Mouse (Mus musculus) erythroblast, adult 5-6 weeks (primary cell): ENCODE measurements around the gene Stac2. TPM values are rescaled to one million over a fixed set of nuclear protein-coding genes. Genes with fewer than 3 reads are reported as not detected.

Experiments used
- ATAC-seq: replicated peaks from 2 replicates; pipeline ENCODE4 v1.8.0; 2016; ENCODE audit warnings: moderate number of reproducible peaks, mild to moderate bottlenecking, moderate TSS enrichment, inconsistent platforms; ENCODE audit not compliant: poor library complexity, low FRiP score, severe bottlenecking
- total RNA-seq, 2 experiments: library from RNA; stranded (forward) in 1 of 2; stranded (reverse) in 1 of 2; fragments of 150-400 nt in 1 of 2; fragments of 200-764, 138-1000 nt in 1 of 2; gene quantifications; 2 replicates each; pipeline versions ENCODE4 v1.2.3 to v1.2.4; 2015 to 2017; ENCODE audit warnings: low replicate concordance in 2 of 2

The Stac2 gene
- total RNA-seq, 2 experiments from 2014 or later, result not detected

- ATAC-seq, result no peak
Measured at GRCm38 (mm10) chr11:98026248-98026569, 27.1 kb downstream of the Stac2 start.

GRCm38 (mm10) chr11:98024516-98024915, 28.7 kb downstream of the Stac2 start:
- ATAC-seq, result no peak

- ATAC-seq, result no peak
Measured at GRCm38 (mm10) chr11:98022555-98023371, 30.5 kb downstream of the Stac2 start, which contains the start of gene Cacnb1. Gene Cacnb1, minus strand, starts transcription at chr11:98023034.

- ATAC-seq, result no peak
Measured at GRCm38 (mm10) chr11:98022253-98022554, 31.1 kb downstream of the Stac2 start.

GRCm38 (mm10) chr11:98021565-98022252, 31.6 kb downstream of the Stac2 start:
- ATAC-seq, result no peak

GRCm38 (mm10) chr11:98021118-98021517, 32.1 kb downstream of the Stac2 start:
- no peak for ATAC-seq

GRCm38 (mm10) chr11:98020710-98021109, 32.6 kb downstream of the Stac2 start:
- no peak for ATAC-seq

GRCm38 (mm10) chr11:98019883-98020610, 33.2 kb downstream of the Stac2 start:
- no peak for ATAC-seq

- ATAC-seq, result no peak
Measured at GRCm38 (mm10) chr11:98018858-98019641, 34.2 kb downstream of the Stac2 start.

- no peak for ATAC-seq
Measured at GRCm38 (mm10) chr11:98018222-98018621, 35.0 kb downstream of the Stac2 start.

GRCm38 (mm10) chr11:98016824-98017223, 36.4 kb downstream of the Stac2 start:
- no peak for ATAC-seq

- ATAC-seq, result no peak
Measured at GRCm38 (mm10) chr11:98016177-98016576, 37.1 kb downstream of the Stac2 start.

GRCm38 (mm10) chr11:98012831-98013230, 40.4 kb downstream of the Stac2 start:
- no peak for ATAC-seq

- no peak for ATAC-seq
Measured at GRCm38 (mm10) chr11:98011716-98012115, 41.5 kb downstream of the Stac2 start.

- ATAC-seq, result no peak
Measured at GRCm38 (mm10) chr11:98008087-98008486, 45.2 kb downstream of the Stac2 start.

- ATAC-seq, result no peak
Measured at GRCm38 (mm10) chr11:98005686-98006085, 47.6 kb downstream of the Stac2 start.

- ATAC-seq, result no peak
Measured at GRCm38 (mm10) chr11:98005076-98005475, 48.2 kb downstream of the Stac2 start.

GRCm38 (mm10) chr11:98004161-98004560, 49.1 kb downstream of the Stac2 start:
- no peak for ATAC-seq

GRCm38 (mm10) chr11:98003171-98003671, 50.0 kb downstream of the Stac2 start:
- no peak for ATAC-seq

GRCm38 (mm10) chr11:98002627-98003026, 50.6 kb downstream of the Stac2 start:
- 0 out of 2 replicates have a peak, but pooled peaks have one; percentile 17 for ATAC-seq
